Mouse (Mus musculus): ENCODE data around the gene Prkn. TPM values are rescaled to one million over a fixed set of nuclear protein-coding genes. Genes with fewer than 3 reads are reported as not detected.
A peak's percentile ranks its signal among the peaks of the same experiment; 100 is the strongest.
"Not testable (repeated sequence)": the region's sequence is repeated elsewhere in the genome, so short reads cannot be mapped to it uniquely, and the experiment has no call there.

Gene Prkn
- total and polyA plus RNA-seq, 3 experiments, result 4.5 to 10.6 (median 10.3) TPM

DNA sequence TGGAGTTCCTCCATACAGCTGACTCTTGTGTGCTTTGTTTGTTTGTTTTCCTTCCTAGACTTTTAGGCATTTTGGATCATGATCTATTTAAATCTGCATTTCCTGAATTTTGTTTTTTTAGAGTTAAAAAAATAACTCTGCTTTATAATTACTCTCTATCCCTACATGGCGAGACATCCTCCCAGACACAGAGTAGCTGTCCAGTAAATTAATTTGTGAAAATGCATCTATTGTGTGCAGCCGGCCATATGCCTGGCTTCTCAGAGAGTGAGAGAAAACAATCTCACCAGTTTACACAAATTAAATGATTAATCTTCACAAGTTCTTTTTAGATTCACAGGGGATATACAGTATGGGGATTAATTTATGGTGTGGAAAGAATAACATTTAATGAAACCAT is 357.9 kb downstream of the Prkn start:
- H3K36me3 ChIP-seq (ENCODE audit: control insufficient read depth, insufficient read depth, low read length), result no peaks in the 10 kb centered on the region
- H3K9ac ChIP-seq (ENCODE audit: low read depth, low read length), result no peak overlapping the region
- WGBS, result 66% methylated on average over 2 of the region's 2 CpGs
- no peak for DNase-seq
- no peak overlapping the region for H3K4me3 ChIP-seq
- H3K4me1 ChIP-seq (ENCODE audit: control insufficient read depth, insufficient read depth, low read length), result no peaks in the 10 kb centered on the region
- intact Hi-C loops (cut with DNase I), result no loop called here
- no peak for TF ChIP-seq POLR2A (IDR thresholded peaks at IDR 0.05; ENCODE audit: insufficient read depth, low read depth, low read length)
- no peak for TF ChIP-seq CTCF (IDR thresholded peaks at IDR 0.05)
- TF ChIP-seq EP300 (IDR thresholded peaks at IDR 0.05; ENCODE audit: insufficient read depth, low read depth, low read length), result no peak
- no peak overlapping the region for H3K27ac ChIP-seq
- H3K79me2 ChIP-seq (replicated peaks; ENCODE audit: control insufficient read depth, insufficient read depth, low read length), result no peaks in the 10 kb centered on the region
- no peaks in the 10 kb centered on the region for H3K27me3 ChIP-seq (ENCODE audit: control insufficient read depth, insufficient read depth, low read length)

GRCm38 (mm10) chr17:11209063-11209462 is 368.9 kb downstream of the Prkn start:
- H3K79me2 ChIP-seq (replicated peaks; ENCODE audit: control insufficient read depth, insufficient read depth, low read length); H3K9ac ChIP-seq (ENCODE audit: low read depth, low read length); intact Hi-C loops (cut with DNase I); H3K4me3 ChIP-seq; H3K27ac ChIP-seq; H3K4me1 ChIP-seq (ENCODE audit: control insufficient read depth, insufficient read depth, low read length); H3K27me3 ChIP-seq (ENCODE audit: control insufficient read depth, insufficient read depth, low read length); H3K36me3 ChIP-seq (ENCODE audit: control insufficient read depth, insufficient read depth, low read length): not testable (repeated sequence)
- peak in 1 of 2 experiments; percentile 7 for DNase-seq
- WGBS, result 65% methylated on average over 4 of the region's 4 CpGs

- WGBS, result 80% methylated on average over 11 of the region's 11 CpGs
- Histone ChIP-seq H3K4me3 (no peak overlapping the region), H3K36me3 (ENCODE audit: control insufficient read depth, insufficient read depth, low read length) (no peaks in the 10 kb centered on the region), H3K27me3 (ENCODE audit: control insufficient read depth, insufficient read depth, low read length) (no peaks in the 10 kb centered on the region), H3K79me2 (replicated peaks; ENCODE audit: control insufficient read depth, insufficient read depth, low read length) (no peaks in the 10 kb centered on the region), H3K4me1 (ENCODE audit: control insufficient read depth, insufficient read depth, low read length) (no peaks in the 10 kb centered on the region), H3K27ac (no peak overlapping the region), H3K9ac (ENCODE audit: low read depth, low read length) (no peak overlapping the region)
- intact Hi-C loops (cut with DNase I), result no loop called here
- no peak for DNase-seq
- no peak for TF ChIP-seq EP300 (IDR thresholded peaks at IDR 0.05; ENCODE audit: insufficient read depth, low read depth, low read length)
- TF ChIP-seq CTCF (IDR thresholded peaks at IDR 0.05), result no peak
- TF ChIP-seq POLR2A (IDR thresholded peaks at IDR 0.05; ENCODE audit: insufficient read depth, low read depth, low read length), result no peak
These were observed 370.8 kb downstream of the Prkn start for GRCm38 (mm10) chr17:11211006-11211405.

GRCm38 (mm10) chr17:11211591-11211990 is 371.4 kb downstream of the Prkn start:
- H3K27me3 ChIP-seq (ENCODE audit: control insufficient read depth, insufficient read depth, low read length), result no peaks in the 10 kb centered on the region
- no peak overlapping the region for H3K9ac ChIP-seq (ENCODE audit: low read depth, low read length)
- H3K36me3 ChIP-seq (ENCODE audit: control insufficient read depth, insufficient read depth, low read length), result no peaks in the 10 kb centered on the region
- DNase-seq, result no peak
- 74% methylated on average over 4 of the region's 4 CpGs for WGBS
- H3K79me2 ChIP-seq (replicated peaks; ENCODE audit: control insufficient read depth, insufficient read depth, low read length), result no peaks in the 10 kb centered on the region
- no peak overlapping the region for H3K4me3 ChIP-seq
- no peaks in the 10 kb centered on the region for H3K4me1 ChIP-seq (ENCODE audit: control insufficient read depth, insufficient read depth, low read length)
- no peak overlapping the region for H3K27ac ChIP-seq
- TF ChIP-seq EP300 (IDR thresholded peaks at IDR 0.05; ENCODE audit: insufficient read depth, low read depth, low read length), result no peak
- no peak for TF ChIP-seq CTCF (IDR thresholded peaks at IDR 0.05)
- no peak for TF ChIP-seq POLR2A (IDR thresholded peaks at IDR 0.05; ENCODE audit: insufficient read depth, low read depth, low read length)
- intact Hi-C loops (cut with DNase I), result no loop called here

- intact Hi-C loops (cut with DNase I), result no loop called here
- H3K9ac ChIP-seq (ENCODE audit: low read depth, low read length), result no peak overlapping the region
- H3K36me3 ChIP-seq (ENCODE audit: control insufficient read depth, insufficient read depth, low read length), result no peaks in the 10 kb centered on the region
- DNase-seq, result no peak
- H3K27me3 ChIP-seq (ENCODE audit: control insufficient read depth, insufficient read depth, low read length), result no peaks in the 10 kb centered on the region
- no peak overlapping the region for H3K4me3 ChIP-seq
- H3K4me1 ChIP-seq (ENCODE audit: control insufficient read depth, insufficient read depth, low read length), result no peaks in the 10 kb centered on the region
- WGBS, result 85% methylated on average over 3 of the region's 3 CpGs
- no peak for TF ChIP-seq CTCF (IDR thresholded peaks at IDR 0.05)
- no peak for TF ChIP-seq EP300 (IDR thresholded peaks at IDR 0.05; ENCODE audit: insufficient read depth, low read depth, low read length)
- no peak for TF ChIP-seq POLR2A (IDR thresholded peaks at IDR 0.05; ENCODE audit: insufficient read depth, low read depth, low read length)
- no peaks in the 10 kb centered on the region for H3K79me2 ChIP-seq (replicated peaks; ENCODE audit: control insufficient read depth, insufficient read depth, low read length)
- H3K27ac ChIP-seq, result no peak overlapping the region
These were observed 373.5 kb downstream of the Prkn start for GRCm38 (mm10) chr17:11213689-11214088.

- WGBS, result 67% methylated on average over 4 of the region's 4 CpGs
- Histone ChIP-seq H3K36me3 (ENCODE audit: control insufficient read depth, insufficient read depth, low read length) (no peaks in the 10 kb centered on the region), H3K4me1 (ENCODE audit: control insufficient read depth, insufficient read depth, low read length) (no peaks in the 10 kb centered on the region), H3K27ac (no peak overlapping the region), H3K4me3 (no peak overlapping the region), H3K79me2 (replicated peaks; ENCODE audit: control insufficient read depth, insufficient read depth, low read length) (no peaks in the 10 kb centered on the region), H3K27me3 (ENCODE audit: control insufficient read depth, insufficient read depth, low read length) (no peaks in the 10 kb centered on the region), H3K9ac (ENCODE audit: low read depth, low read length) (no peak overlapping the region)
- intact Hi-C loops (cut with DNase I), result no loop called here
- TF ChIP-seq CTCF (IDR thresholded peaks at IDR 0.05), result no peak
- TF ChIP-seq EP300 (IDR thresholded peaks at IDR 0.05; ENCODE audit: insufficient read depth, low read depth, low read length), result no peak
- TF ChIP-seq POLR2A (IDR thresholded peaks at IDR 0.05; ENCODE audit: insufficient read depth, low read depth, low read length), result no peak
- no peak for DNase-seq
These were observed 388.8 kb downstream of the Prkn start for GRCm38 (mm10) chr17:11229011-11229410.
